Mouse (Mus musculus) embryonic fibroblast, embryonic 13.5 days (primary cell): ENCODE measurements around the gene Ubxn1.
A peak's percentile ranks its signal among the peaks of the same experiment; 100 is the strongest.

Experiments used
- CTCF ChIP-seq: IDR thresholded peaks from 2 replicates; pipeline ENCODE4 v1.5.1; 2011; ENCODE audit warnings: mild to moderate bottlenecking, control low read depth, low read length, moderate library complexity, borderline replicate concordance; ENCODE audit not compliant: insufficient read depth
- POLR2A ChIP-seq: IDR thresholded peaks from 2 replicates; pipeline ENCODE4 v1.6.1; 2011; ENCODE audit warnings: low read depth, mild to moderate bottlenecking, control low read depth, low read length, moderate library complexity

GRCm38 (mm10) chr19:8920073-8920736, 48.9 kb downstream of the Ubxn1 start, which contains the start of gene B3gat3:
- TF ChIP-seq POLR2A, result peak; percentile 93
- no peak for TF ChIP-seq CTCF
